Mouse (Mus musculus) liver, embryonic 15.5 days (tissue): ENCODE data around the gene Ercc2. TPM values are rescaled to one million over a fixed set of nuclear protein-coding genes. Genes with fewer than 3 reads are reported as not detected.

Source experiments
- ATAC-seq: fragments of 200-750 bp; cut with Nextera tagmentation; 2 replicates; pipeline ENCODE4 v1.8.0; 2017; ENCODE audit warnings: moderate number of reproducible peaks, mild to moderate bottlenecking, moderate library complexity; ENCODE audit not compliant: insufficient read depth
- H3K27ac ChIP-seq: fragments of 300-500 bp; sonication (generic); replicated peaks from 2 replicates; pipeline ENCODE4 v1.5.1; 2015; ENCODE audit warnings: mild to moderate bottlenecking, inconsistent platforms
- H3K27me3 ChIP-seq: fragments of 300-500 bp; sonication (generic); 2 replicates; pipeline ENCODE4 v1.6.1; 2015; ENCODE audit warnings: mild to moderate bottlenecking, inconsistent platforms
- H3K36me3 ChIP-seq: fragments of 300-500 bp; sonication (generic); replicated peaks from 2 replicates; pipeline ENCODE4 v1.6.1; 2015; ENCODE audit warnings: moderate library complexity, mild to moderate bottlenecking, inconsistent platforms
- H3K4me1 ChIP-seq: fragments of 300-500 bp; sonication (generic); replicated peaks from 2 replicates; pipeline ENCODE4 v1.6.1; 2015; ENCODE audit warnings: inconsistent platforms
- H3K4me2 ChIP-seq: fragments of 300-500 bp; sonication (generic); 2 replicates; pipeline ENCODE4 v1.6.1; 2015; ENCODE audit warnings: moderate library complexity, mild to moderate bottlenecking, inconsistent platforms
- H3K4me3 ChIP-seq: fragments of 300-500 bp; sonication (generic); replicated peaks from 2 replicates; pipeline ENCODE4 v1.5.1; 2015; ENCODE audit warnings: mild to moderate bottlenecking, inconsistent platforms
- H3K9ac ChIP-seq: fragments of 300-500 bp; sonication (generic); 2 replicates; pipeline ENCODE4 v1.6.1; 2015; ENCODE audit warnings: moderate library complexity, mild to moderate bottlenecking, inconsistent platforms
- H3K9me3 ChIP-seq: fragments of 300-500 bp; sonication (generic); replicated peaks from 2 replicates; pipeline ENCODE4 v1.6.1; 2016; ENCODE audit warnings: inconsistent platforms
- WGBS: fragments of 180-500 bp; shearing (Covaris S2); methylation state at CpG from one replicate; pipeline ENCODE4 v1.1.7; 2015; ENCODE audit warnings: mixed read lengths; ENCODE audit not compliant: insufficient replicate concordance; 5-methylcytosine and 5-hydroxymethylcytosine counted together
- polyA plus RNA-seq: library from polyadenylated mRNA; unstranded; fragments of >200 nt; fragmentation: Nextera tagmentation; extraction: Ambion mirVana; gene quantifications from 2 replicates; pipeline ENCODE4 v1.2.1, GENCODE M21; 2015

Ercc2 gene
- polyA plus RNA-seq, 1 experiment from 2014 or later: 6.2 TPM

DNA sequence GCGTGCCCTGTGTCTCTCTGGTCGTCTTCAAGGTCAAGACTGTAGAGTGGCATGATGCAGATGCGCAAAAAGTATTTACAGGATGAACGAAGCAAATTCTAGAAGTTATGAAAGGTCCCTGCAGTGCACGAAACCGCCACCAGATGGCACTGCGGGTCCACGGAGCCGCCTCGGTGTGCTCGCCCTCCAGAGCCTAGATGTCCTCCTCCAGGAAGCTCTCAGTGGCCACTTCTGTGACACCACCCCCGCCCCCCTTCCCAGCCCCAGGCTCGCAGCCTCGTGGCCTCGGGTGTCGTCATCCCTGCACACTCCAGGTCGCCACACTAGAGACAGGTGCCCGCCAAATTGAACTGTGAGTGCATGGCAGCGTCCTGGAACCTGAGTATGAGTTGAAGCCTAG is 23.6 kb downstream of the Ercc2 start:
- 2% methylated on average over 19 of the region's 19 CpGs for WGBS
- Histone ChIP-seq H3K4me1 (peaks cover 18% of the 10 kb centered on the region), H3K27ac (no peak overlapping the region), H3K9ac (no peak overlapping the region), H3K9me3 (no peaks in the 10 kb centered on the region; the same call in 1 of the 2 replicates), H3K36me3 (no peaks in the 10 kb centered on the region), H3K4me3 (no peak overlapping the region), H3K4me2 (peak overlapping the region; percentile 49), H3K27me3 (peaks cover 72% of the 10 kb centered on the region)
- ATAC-seq: peak; percentile 30; the same call in 1 of the 2 replicates

DNA sequence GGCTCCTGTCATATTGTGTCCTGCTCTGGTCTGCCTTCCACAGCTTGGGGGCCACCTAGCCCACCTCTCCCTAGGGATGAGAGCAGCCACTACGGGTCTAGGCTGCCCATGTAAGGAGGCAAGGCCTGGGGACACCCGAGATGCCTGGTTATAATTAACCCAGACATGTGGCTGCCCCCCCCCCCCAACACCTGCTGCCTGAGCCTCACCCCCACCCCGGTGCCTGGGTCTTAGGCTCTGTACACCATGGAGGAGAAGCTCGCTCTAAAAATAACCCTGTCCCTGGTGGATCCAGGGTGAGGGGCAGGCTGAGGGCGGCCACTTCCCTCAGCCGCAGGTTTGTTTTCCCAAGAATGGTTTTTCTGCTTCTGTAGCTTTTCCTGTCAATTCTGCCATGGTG is 27.9 kb downstream of the Ercc2 start:
- Histone ChIP-seq H3K9me3 (no peaks in the 10 kb centered on the region), H3K4me2 (no peak overlapping the region), H3K27ac (no peak overlapping the region), H3K4me1 (peaks cover 6% of the 10 kb centered on the region), H3K4me3 (no peak overlapping the region), H3K36me3 (no peaks in the 10 kb centered on the region), H3K9ac (no peak overlapping the region), H3K27me3 (peaks cover 38% of the 10 kb centered on the region)
- WGBS: 32% methylated on average over 6 of the region's 6 CpGs
- ATAC-seq: no peak

DNA sequence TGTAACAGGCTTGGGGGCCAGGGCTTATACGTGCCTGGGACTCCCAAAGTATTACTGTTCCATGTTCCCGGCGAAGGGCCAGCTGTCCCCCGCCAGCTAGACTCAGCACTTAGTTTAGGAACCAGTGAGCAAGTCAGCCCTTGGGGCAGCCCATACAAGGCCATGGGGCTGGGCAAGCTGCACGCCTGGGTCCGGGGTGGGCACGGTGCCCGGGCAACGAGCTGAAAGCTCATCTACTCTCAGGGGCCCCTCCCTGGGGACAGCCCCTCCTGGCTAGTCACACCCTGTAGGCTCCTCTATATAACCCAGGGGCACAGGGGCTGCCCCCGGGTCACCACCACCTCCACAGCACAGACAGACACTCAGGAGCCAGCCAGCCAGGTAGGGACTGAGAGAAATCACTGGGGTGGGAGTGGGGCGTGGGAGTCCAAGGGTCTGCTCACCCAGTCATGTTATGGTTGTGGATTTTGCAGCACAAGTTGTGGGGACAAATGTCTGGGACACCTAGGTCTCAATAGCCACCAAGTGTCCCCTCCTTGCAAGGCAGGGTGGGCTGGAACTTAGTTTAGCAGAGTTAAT is 29.0 kb downstream of the Ercc2 start:
- Histone ChIP-seq H3K4me2 (no peak overlapping the region), H3K27me3 (peaks cover 38% of the 10 kb centered on the region), H3K27ac (no peak overlapping the region), H3K9ac (no peak overlapping the region), H3K4me3 (no peak overlapping the region), H3K4me1 (peaks cover 1% of the 10 kb centered on the region), H3K9me3 (no peaks in the 10 kb centered on the region), H3K36me3 (no peaks in the 10 kb centered on the region)
- no peak for ATAC-seq
- WGBS: 69% methylated on average over 11 of the region's 11 CpGs

DNA sequence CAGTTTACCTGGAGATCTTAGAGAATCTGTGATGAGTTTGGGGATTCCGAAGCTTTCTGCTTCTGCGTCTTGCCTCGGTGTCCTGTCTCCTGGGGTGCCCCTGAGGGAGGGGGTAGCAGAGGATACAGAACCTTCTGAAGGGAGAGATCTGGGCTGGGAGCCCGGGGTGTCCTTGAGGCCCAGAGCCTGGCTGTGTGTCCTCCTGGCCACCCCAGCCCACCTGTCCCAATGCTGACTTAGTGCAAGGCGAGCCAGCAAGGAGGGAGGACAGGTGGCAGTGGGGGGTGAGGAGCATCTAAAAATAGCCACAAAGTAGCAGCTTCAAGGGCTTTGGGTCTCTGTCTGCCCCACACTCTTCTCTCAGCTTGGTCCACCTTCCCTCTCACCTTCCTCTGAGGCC is 30.0 kb downstream of the Ercc2 start:
- Histone ChIP-seq H3K4me1 (no peaks in the 10 kb centered on the region), H3K36me3 (no peaks in the 10 kb centered on the region), H3K9ac (no peak overlapping the region), H3K4me3 (no peak overlapping the region), H3K4me2 (no peak overlapping the region), H3K27ac (no peak overlapping the region), H3K27me3 (peaks cover 41% of the 10 kb centered on the region), H3K9me3 (no peaks in the 10 kb centered on the region)
- WGBS: 69% methylated on average over 5 of the region's 5 CpGs
- ATAC-seq: no peak

DNA sequence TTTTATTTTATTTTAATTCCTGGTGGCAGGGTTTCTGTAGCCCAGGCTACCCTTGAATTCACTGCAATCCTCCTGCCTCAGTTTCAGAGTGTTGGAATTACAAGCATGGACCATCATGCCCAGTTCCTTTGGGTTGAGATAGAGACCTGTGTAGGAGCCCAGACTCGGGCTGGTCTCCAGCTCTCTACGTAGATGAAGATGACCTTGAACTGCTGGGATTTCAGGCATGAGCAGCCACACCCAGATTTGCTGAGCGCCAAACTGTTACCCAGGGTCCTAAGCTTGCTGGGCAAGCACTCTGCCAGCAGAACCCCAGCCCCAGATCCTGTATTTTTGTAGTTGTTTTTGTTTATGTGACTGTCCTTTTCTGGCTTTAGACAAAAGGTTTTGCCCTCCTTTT is 31.7 kb downstream of the Ercc2 start:
- Histone ChIP-seq H3K36me3 (no peaks in the 10 kb centered on the region), H3K4me2 (no peak overlapping the region), H3K4me3 (no peak overlapping the region), H3K27ac (no peak overlapping the region), H3K4me1 (no peaks in the 10 kb centered on the region), H3K27me3 (peaks cover 53% of the 10 kb centered on the region), H3K9ac (no peak overlapping the region), H3K9me3 (no peaks in the 10 kb centered on the region)
- no peak for ATAC-seq
- WGBS: 56% methylated on average over 3 of the region's 3 CpGs

DNA sequence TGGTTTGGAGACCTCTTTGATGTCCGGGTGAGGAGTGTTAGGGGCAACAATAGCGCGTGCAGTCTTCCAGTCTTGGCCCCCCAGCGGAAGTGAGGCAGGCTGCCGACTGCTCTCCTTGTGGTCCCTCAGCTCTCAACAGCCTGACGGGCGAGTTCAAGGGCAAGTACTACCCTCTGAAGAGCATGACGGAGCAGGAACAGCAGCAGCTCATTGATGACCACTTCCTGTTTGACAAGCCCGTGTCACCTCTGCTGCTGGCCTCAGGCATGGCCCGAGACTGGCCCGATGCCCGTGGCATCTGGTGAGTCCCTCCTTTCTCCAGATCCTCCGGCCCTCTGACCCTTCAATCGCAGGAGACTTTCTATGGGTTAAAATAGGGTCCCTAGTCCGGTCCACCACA is 34.8 kb downstream of the Ercc2 start:
- Histone ChIP-seq H3K9ac (no peak overlapping the region), H3K9me3 (no peaks in the 10 kb centered on the region), H3K27ac (no peak overlapping the region), H3K36me3 (no peaks in the 10 kb centered on the region), H3K4me3 (no peak overlapping the region), H3K27me3 (peaks cover 70% of the 10 kb centered on the region), H3K4me2 (no peak overlapping the region), H3K4me1 (peaks cover 15% of the 10 kb centered on the region)
- ATAC-seq: no peak
- 44% methylated on average over 15 of the region's 15 CpGs for WGBS

DNA sequence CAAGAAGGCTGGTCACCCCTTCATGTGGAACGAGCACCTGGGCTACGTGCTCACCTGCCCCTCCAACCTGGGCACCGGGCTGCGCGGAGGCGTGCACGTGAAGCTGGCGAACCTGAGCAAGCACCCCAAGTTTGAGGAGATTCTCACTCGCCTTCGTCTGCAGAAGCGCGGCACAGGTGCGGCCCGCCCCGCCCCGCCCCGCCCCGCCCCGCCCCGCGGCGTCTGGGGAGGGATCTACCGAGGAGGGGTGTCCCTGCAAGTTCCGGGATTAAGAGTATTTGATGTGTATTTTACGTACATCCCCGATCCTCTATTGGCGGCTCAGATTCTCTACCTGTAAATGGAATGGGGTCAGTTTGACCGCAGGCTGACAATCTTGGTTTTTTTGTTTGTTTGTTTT is 38.3 kb downstream of the Ercc2 start:
- 6% methylated on average over 28 of the region's 28 CpGs for WGBS
- H3K4me2 ChIP-seq: peak overlapping the region; percentile 15
- H3K9ac ChIP-seq: no peak overlapping the region
- no peak overlapping the region for H3K27ac ChIP-seq
- no peaks in the 10 kb centered on the region for H3K36me3 ChIP-seq
- H3K27me3 ChIP-seq: peaks cover 79% of the 10 kb centered on the region
- no peaks in the 10 kb centered on the region for H3K9me3 ChIP-seq
- peaks cover 16% of the 10 kb centered on the region for H3K4me1 ChIP-seq
- no peak overlapping the region for H3K4me3 ChIP-seq
- ATAC-seq: no peak

DNA sequence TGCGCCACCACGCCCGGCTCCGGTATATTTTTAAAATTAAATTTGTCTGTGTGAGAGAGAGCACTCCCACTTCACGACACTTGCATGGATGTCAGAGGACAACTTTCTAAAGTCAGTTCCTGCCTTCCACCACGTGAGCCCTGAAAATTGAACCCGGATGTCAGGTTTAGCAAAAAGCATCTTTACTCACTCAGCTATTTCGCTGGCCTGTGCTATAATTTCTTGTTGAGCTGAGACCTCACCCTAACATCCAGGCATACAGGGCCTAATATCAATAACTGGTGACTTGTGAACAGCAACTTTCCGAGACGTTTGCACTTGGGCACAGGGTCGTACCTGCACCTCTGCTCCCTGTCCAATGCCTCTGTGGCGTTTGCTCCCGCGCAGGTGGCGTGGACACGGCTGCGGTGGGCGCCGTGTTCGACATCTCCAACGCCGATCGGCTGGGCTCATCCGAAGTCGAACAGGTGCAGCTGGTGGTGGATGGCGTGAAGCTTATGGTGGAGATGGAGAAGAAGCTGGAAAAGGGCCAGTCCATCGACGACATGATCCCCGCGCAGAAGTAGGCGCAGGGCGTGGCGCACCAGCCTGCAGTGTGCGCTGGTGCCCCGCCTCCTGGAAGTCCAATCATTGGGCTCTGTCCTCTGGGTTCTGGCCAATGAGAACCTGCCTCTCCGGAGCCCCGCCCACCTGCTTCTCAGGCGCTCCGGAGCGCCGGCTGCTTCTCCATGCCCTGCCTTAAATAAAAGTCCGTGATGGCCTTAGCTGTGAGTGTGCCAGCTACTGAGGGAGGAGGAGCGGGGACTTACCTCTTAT is 39.2 kb downstream of the Ercc2 start:
- H3K27me3 ChIP-seq: peaks cover 71% of the 10 kb centered on the region
- peak overlapping the region; percentile 26 for H3K4me3 ChIP-seq
- H3K36me3 ChIP-seq: 0 out of 2 replicates have a peak, but pooled peaks cover 3% of the 10 kb centered on the region
- no peaks in the 10 kb centered on the region for H3K9me3 ChIP-seq
- 12% methylated on average over 43 of the region's 43 CpGs for WGBS
- ATAC-seq: peak; percentile 79
- H3K4me1 ChIP-seq: peaks cover 16% of the 10 kb centered on the region
- no peak overlapping the region for H3K27ac ChIP-seq
- H3K9ac ChIP-seq: no peak overlapping the region
- H3K4me2 ChIP-seq: peak overlapping the region; percentile 65

DNA sequence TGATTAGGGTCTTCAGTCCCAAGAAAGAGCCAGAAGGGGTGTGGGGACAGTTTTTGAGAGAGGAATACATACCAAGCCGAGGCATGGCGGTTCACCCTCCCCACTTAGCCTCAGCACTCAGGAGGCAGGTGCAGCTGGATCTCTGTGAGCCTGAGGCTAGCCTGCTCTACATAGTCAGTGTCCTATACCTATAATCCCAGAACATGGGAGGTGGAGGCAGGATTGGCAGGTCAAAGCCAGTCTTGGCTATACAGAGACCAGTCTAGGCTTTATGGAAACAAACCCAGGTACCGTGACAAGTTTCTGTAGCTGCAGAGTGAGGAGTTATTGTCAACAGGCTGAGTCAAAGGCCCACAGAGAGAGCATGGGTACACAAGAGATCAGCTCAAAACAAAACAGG is 41.3 kb downstream of the Ercc2 start:
- 77% methylated on average over 3 of the region's 3 CpGs for WGBS
- Histone ChIP-seq H3K9ac (no peak overlapping the region), H3K27me3 (peaks cover 51% of the 10 kb centered on the region), H3K4me1 (peaks cover 16% of the 10 kb centered on the region), H3K4me3 (no peak overlapping the region), H3K27ac (no peak overlapping the region), H3K36me3 (peaks cover 12% of the 10 kb centered on the region; the same call in 1 of the 2 replicates), H3K4me2 (no peak overlapping the region), H3K9me3 (no peaks in the 10 kb centered on the region)
- ATAC-seq: no peak

DNA sequence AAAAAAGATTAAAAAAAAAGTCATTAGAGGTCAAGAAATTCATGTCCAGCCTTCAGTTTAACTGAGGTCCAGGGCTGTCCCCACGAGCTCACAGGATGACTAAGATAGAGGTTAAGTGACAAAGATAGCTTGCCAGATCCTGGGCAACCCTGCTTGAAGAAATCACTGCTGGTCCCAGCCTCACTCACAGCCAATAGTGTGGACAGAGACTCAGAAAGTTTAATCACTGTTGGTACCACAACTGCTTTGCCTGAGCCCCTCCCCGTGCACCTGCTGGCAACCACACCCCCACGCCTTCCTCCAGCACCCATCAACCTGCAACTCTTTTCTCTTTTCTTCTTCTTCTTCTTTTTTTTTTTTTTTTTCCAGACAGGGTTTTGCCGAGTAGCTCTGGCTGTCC is 42.2 kb downstream of the Ercc2 start:
- H3K4me3 ChIP-seq: no peak overlapping the region
- H3K9ac ChIP-seq: no peak overlapping the region
- peaks cover 42% of the 10 kb centered on the region for H3K27me3 ChIP-seq
- H3K4me2 ChIP-seq: no peak overlapping the region
- H3K4me1 ChIP-seq: peaks cover 16% of the 10 kb centered on the region
- no peak for ATAC-seq
- H3K9me3 ChIP-seq: no peaks in the 10 kb centered on the region
- H3K36me3 ChIP-seq: peaks cover 15% of the 10 kb centered on the region; the same call in 1 of the 2 replicates
- WGBS: 34% methylated on average over 4 of the region's 4 CpGs
- no peak overlapping the region for H3K27ac ChIP-seq

DNA sequence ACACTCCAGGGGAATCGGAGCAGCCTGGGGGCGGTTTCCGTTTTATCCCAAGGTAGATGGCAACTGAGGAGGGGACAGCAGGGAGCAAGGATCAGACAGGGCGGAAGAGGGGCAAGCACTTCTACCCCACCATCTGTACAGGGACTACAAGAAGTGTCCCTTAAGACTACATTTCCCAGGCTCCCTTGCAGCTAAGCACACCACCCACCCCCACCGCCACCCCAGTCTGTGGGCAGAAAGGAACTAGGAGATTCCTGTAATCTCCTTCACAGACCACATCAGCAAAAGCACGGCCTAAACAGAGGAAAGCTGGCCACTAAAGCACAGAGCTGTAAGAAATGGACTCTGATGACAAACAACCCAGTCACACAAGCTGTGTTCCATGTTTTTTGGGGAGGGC is 44.5 kb downstream of the Ercc2 start:
- no peak overlapping the region for H3K9ac ChIP-seq
- no peak for ATAC-seq
- no peaks in the 10 kb centered on the region for H3K9me3 ChIP-seq

More for the DNA sequence above, 44.5 kb downstream of the Ercc2 start:
- WGBS: 62% methylated on average over 6 of the region's 6 CpGs
- Histone ChIP-seq H3K27me3 (peaks cover 19% of the 10 kb centered on the region), H3K4me1 (peaks cover 3% of the 10 kb centered on the region), H3K36me3 (peaks cover 23% of the 10 kb centered on the region), H3K4me2 (no peak overlapping the region), H3K4me3 (no peak overlapping the region), H3K27ac (no peak overlapping the region)
